Mouse (Mus musculus): ENCODE measurements around the gene Gm37240.
"Not testable (repeated sequence)": the region's sequence is repeated elsewhere in the genome, so short reads cannot be mapped to it uniquely, and the experiment has no call there.

Gm37240 gene

DNA sequence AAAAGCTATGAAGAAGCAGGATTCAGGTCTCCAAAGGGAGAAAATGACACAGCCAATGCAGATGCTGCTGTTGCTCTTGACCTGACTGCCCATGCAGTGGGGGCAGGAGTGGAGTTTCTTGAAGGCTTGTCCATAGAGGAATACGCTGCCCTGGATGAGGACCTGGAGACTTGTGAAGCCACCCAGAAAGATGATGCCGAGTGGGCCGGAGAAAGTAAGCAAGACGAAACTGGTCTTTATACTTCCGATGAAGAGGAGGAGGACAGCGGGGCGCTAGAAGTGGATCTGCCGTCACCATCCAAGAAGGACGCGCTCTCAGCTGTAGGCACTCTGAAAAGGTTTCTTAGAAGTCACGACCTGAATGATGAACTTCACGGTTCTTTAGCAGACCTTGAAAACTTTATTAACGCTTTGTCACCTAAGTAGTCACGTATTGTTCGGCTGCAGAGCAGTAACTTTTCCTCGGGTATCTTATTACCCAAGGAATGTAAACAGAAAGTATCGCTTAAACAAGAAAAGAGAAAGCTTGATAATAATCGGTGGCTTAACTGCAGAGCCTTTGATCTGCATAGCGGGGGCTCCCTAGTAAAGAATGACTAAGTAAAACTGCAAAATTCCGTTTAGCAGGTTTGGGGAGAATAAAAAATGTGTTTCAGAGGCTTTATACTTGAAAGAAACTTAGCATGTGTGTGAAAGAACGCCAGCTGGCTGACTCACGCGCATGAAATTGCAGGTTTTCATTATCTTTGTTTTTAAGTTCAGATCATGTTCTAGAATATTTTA is 1292.2 kb downstream of the Gm37240 start:
- DNase-seq (ENCODE audit: inconsistent age in 2 of 2, low spot score in 1 of 2) = peak in 1 of 2 experiments; percentile 66

GRCm38 (mm10) chr3:84593274-84593673 is 1294.0 kb downstream of the Gm37240 start, which contains the start of gene Tigd4:
Tigd4 (plus strand) TSS chr3:84593574.
- no peak for DNase-seq (ENCODE audit: inconsistent age in 2 of 2, low spot score in 1 of 2)

DNA sequence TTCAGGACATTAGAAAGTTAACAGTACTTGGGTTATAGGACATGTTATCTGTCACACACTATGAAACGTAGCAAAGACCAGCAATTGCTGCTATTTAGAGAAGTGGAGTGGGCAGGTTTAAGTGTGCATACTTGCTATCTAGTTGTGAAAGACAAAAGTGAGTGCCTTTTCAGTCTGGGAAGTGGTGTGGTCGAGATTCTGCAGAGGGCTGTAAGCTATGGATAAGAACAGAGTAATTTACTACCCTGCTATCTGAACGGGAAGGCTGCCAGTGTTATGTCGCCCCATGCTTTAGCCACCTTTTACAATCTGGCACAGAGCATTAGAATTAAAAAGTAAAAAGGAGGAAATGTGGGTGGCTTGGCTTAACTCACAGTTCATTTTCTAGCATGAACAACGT is 1300.6 kb downstream of the Gm37240 start:
- no peak for DNase-seq (ENCODE audit: inconsistent age in 2 of 2, low spot score in 1 of 2)

- DNase-seq (ENCODE audit: inconsistent age in 2 of 2, low spot score in 1 of 2) = no peak
Observed at GRCm38 (mm10) chr3:84582913-84583276, 1304.4 kb downstream of the Gm37240 start.

GRCm38 (mm10) chr3:84582023-84582912 is 1305.0 kb downstream of the Gm37240 start, which contains the start of gene Arfip1:
Arfip1 (minus strand) TSS chr3:84582625.
- DNase-seq (ENCODE audit: inconsistent age in 2 of 2, low spot score in 1 of 2) = peak; percentile 99 to 100

DNA sequence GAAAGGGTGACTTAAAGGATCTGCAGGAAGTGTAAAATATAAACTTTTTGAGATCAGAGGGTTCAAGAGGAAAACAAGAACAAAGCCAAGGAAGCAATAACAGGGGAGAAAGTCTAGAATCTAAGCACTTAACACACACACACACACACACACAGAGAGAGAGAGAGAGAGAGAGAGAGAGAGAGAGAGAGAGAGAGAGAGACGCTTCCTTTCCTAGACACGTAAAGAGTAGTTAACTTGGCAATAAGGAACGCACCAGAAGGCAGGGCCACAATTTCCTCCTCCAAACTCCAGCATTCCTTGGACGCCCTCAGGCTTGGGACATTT is 1305.7 kb downstream of the Gm37240 start:
- no peak for DNase-seq (ENCODE audit: inconsistent age in 2 of 2, low spot score in 1 of 2)

DNA sequence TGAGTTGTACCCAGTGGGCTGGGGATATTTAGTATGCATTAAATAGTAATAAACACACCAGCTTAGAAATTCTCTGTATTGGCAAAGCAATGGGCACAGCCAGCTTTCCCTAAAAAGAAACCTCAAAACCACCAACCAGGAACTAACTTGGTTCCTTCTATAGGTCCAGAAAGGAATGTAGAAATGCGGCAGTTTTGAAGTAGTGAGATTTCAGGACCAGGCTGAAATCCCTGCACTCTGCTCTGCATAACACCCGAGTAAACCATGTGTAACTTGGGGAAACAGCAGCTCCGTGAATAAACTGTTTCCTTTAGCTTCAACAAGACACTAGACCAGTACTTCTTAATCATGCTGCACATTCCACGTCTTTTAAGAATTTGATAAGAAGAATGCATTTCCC is 1306.6 kb downstream of the Gm37240 start:
- no peak for DNase-seq (ENCODE audit: inconsistent age in 2 of 2, low spot score in 1 of 2)

DNA sequence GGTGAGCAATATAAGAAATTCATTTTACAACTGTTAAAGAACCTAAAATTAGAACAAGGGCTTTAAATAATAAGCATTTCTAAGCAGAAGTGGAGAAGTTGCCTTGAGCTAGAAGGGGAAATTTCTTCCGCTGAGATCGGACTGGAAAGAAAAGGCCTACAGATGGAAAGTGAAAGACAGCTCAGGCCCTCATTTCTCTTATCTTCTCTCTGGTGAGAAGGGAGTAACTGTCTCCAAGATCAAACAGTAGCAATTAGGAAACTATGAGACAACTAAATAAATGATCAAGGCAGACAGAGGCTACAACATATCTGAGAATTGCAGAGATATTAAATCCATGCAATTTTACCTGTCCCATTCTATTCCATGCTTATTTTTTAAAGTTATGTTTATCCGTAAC is 1316.8 kb downstream of the Gm37240 start:
- DNase-seq (ENCODE audit: inconsistent age in 2 of 2, low spot score in 1 of 2) = no peak

- DNase-seq (ENCODE audit: inconsistent age in 2 of 2, low spot score in 1 of 2) = no peak
Observed at GRCm38 (mm10) chr3:84569587-84569986, 1317.7 kb downstream of the Gm37240 start.

GRCm38 (mm10) chr3:84568540-84568939 is 1318.8 kb downstream of the Gm37240 start:
- DNase-seq (ENCODE audit: inconsistent age in 2 of 2, low spot score in 1 of 2) = no peak

- DNase-seq (ENCODE audit: inconsistent age in 2 of 2, low spot score in 1 of 2) = no peak
Observed at GRCm38 (mm10) chr3:84563415-84563814, 1323.9 kb downstream of the Gm37240 start.

GRCm38 (mm10) chr3:84562911-84563310 is 1324.4 kb downstream of the Gm37240 start:
- DNase-seq (ENCODE audit: inconsistent age in 2 of 2, low spot score in 1 of 2) = not testable (repeated sequence)

- no peak for DNase-seq (ENCODE audit: inconsistent age in 2 of 2, low spot score in 1 of 2)
Observed at GRCm38 (mm10) chr3:84558301-84558700, 1329.0 kb downstream of the Gm37240 start.

DNA sequence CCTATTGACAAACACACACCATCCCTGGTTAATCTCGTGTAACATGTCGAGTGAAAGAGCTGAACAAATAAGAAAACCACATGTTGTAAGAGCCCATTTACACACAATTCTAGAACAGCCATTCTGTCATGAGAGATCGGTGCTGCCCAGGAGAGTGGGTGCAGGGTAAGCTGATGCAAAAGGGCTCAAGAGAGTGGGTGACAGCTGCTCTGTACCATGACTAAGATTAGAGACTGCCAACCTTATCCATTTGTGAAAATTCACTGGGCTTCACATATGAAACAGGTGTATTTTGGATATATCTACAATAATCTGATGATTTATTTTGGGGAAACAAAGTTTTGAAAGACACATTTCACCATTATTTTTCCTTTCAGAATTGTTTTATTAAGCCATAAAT is 1331.5 kb downstream of the Gm37240 start:
- DNase-seq (ENCODE audit: inconsistent age in 2 of 2, low spot score in 1 of 2) = no peak

- no peak for DNase-seq (ENCODE audit: inconsistent age in 2 of 2, low spot score in 1 of 2)
Observed at GRCm38 (mm10) chr3:84547177-84547576, 1340.1 kb downstream of the Gm37240 start.

- DNase-seq (ENCODE audit: inconsistent age in 2 of 2, low spot score in 1 of 2) = peak; percentile 39 to 86
Observed at GRCm38 (mm10) chr3:84542450-84542849, 1344.9 kb downstream of the Gm37240 start.

GRCm38 (mm10) chr3:84541881-84542280 is 1345.4 kb downstream of the Gm37240 start:
- peak; percentile 48 to 84 for DNase-seq (ENCODE audit: inconsistent age in 2 of 2, low spot score in 1 of 2)

DNA sequence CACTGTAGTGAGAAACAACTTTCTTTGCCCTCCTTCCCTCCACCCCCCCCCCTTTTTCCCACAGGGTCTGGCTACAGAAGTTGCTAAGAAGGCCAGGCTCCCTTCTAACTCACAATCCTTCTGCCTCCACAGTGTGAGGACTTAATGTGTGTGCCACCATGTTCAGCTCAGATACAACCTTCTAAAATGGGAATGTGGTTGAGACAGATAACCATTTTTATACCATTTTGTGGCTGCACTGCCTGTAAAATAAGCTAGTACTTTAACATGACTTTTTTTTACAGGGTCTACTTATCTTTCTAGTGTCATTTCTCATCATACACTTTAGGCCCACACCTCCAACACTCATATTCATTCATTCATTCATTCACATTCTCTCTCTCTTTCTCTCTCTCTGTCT is 1346.7 kb downstream of the Gm37240 start:
- DNase-seq (ENCODE audit: inconsistent age in 2 of 2, low spot score in 1 of 2) = no peak

- DNase-seq (ENCODE audit: inconsistent age in 2 of 2, low spot score in 1 of 2) = peak in 1 of 2 experiments; percentile 59
Observed at GRCm38 (mm10) chr3:84536987-84537386, 1350.3 kb downstream of the Gm37240 start.

DNA sequence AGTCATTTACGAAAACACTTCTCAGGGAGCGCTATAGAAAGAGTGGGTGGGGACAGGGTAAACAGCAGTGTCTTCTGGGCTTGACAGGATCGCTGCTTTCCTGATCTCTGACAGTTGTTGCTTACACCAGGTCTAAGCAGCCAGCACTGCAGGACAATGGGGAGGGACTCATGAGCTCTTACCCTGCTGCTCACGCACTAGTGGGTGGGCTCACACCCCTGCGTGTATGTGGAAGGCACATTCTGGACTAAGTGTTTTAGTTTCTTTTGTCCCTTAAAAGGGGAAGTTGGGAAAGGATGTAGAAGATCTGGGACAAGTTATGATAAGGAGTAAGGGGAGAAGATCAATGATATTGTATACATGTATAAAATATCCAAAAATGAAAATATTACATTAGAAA is 1354.1 kb downstream of the Gm37240 start:
- no peak for DNase-seq (ENCODE audit: inconsistent age in 2 of 2, low spot score in 1 of 2)

DNA sequence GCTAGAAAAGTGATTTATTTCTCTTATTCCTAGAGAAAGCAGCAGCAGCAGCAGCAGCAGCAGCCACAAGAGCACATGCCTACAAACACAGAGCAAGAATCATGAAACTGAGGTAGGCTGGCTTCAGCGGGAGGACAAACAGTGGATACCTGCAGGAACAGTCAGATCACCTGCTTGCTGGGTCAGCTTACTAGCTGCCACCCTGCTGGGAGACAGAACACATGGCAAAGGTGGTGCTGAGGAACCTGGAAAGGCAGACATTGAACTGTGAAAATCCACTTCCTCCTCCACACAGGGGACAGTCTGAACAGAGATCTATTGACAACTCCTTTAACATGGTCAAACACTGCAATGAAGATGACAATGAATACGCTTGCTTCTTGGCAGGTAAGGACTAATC is 1358.3 kb downstream of the Gm37240 start:
- no peak for DNase-seq (ENCODE audit: inconsistent age in 2 of 2, low spot score in 1 of 2)

DNA sequence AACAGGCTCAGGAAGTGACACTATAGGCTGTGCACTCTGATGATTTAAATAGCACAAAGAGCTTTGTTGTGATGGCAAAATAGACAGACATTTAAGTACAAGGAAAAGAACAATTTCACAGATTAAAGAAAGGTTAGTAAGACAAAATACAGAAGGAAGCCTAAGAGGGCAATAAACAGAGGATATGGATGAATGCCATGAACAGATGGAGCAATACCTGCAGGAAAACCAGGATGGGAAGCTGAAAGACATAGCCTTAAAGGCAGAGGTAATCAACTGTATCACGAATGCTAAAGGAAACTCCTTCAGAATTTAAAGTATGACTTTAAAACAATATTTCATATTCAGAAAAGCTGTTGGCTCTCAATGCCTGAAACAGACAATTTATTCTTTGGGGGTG is 1362.4 kb downstream of the Gm37240 start:
- DNase-seq (ENCODE audit: inconsistent age in 2 of 2, low spot score in 1 of 2) = no peak

Data from adrenal gland, adult (tissue).